Mouse (Mus musculus) induced T-regulatory cell, adult 2 months (primary cell): ENCODE measurements at regions not wholly inside any gene's neighbourhood (a gene's known extent, or its start where the extent isn't known, plus 50 kb on each side); places are given as distances from the start of the nearest gene placed in this dataset.

Source experiments
- DNase-seq: peaks from one replicate; pipeline ENCODE4 v3.0.0-alpha.2; 2012; ENCODE audit warnings: low read depth

- DNase-seq: peak; percentile 36
Observed at GRCm38 (mm10) chr9:116366713-116367112, 191.6 kb upstream of the Tgfbr2 start.

DNA sequence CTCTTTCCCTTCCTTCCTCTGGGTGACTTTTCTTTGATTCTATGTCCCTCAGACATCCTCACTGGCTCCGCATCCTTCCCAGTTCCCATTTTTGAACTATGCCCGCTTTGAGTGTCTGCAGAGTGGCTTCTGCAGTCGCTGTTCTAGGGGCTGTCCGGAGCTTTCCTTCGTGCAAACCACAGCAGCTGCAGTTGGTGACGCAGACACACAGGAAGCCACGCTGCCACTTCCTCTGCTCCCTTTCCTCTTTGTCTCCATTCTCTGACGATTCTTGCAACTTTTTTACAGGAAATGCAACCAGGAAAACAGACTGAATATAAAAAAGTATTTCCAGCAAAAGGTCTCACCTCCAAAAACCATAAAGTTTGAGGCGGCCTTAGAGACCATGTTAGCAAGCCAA, 191.0 kb upstream of the Tgfbr2 start:
- DNase-seq: peak; percentile 88

- DNase-seq: no peak
Observed at GRCm38 (mm10) chr9:116365701-116366100, 190.5 kb upstream of the Tgfbr2 start.

DNA sequence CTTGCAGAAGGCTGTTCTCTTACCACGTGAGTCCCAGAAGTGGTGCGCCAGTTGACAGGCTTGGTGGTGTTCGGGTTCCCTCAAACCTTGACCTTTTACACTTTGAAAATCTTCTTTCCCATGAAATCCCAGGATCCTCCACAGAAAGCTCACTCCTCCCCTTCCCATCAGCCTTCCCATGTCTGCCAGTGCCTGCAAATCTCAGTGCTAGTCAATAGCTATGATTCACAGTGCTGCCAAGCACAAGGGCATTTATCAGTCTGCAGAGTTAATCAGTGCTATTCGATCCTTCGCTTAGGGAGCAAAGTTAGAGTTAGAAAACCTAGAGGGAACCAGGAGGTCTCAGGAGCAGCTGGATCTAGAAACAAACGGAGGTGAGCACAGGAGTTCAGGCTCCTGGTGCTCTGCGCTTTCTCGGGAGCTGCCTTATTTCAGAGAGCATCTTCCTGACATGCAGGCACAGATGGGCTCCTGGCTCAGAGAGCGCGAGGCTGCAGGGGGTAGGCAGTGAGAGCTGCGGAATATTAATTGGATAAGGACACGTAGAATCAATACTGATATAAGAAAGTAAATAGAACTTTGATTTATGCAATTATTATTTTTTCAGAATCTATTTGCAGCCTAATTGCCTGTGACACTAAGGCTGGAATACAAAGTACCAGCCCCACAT, 190.0 kb upstream of the Tgfbr2 start:
- DNase-seq: no peak

DNA sequence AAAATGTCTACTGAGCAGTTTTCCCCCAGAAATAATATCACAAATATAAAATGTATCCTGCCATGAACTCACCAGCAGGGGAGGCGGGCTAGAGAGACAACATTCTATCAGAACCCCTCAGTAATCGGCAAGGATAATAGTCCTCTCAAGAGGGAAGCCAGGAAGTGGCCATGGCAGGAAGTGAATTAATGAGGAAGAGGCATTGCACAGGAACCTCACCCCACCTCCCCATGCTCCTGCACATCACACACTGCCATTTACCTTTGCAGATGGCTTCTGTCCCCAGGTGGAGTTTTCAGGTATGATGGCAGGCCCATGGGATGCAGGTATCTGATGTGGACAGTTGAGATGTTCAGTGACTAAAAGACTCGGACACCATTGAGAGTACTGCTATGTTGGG, 185.9 kb upstream of the Tgfbr2 start:
- DNase-seq: no peak

GRCm38 (mm10) chr9:116354056-116354732, 179.0 kb upstream of the Tgfbr2 start:
- DNase-seq: no peak

- no peak for DNase-seq
Observed at GRCm38 (mm10) chr9:116352801-116353494, 177.8 kb upstream of the Tgfbr2 start.

DNA sequence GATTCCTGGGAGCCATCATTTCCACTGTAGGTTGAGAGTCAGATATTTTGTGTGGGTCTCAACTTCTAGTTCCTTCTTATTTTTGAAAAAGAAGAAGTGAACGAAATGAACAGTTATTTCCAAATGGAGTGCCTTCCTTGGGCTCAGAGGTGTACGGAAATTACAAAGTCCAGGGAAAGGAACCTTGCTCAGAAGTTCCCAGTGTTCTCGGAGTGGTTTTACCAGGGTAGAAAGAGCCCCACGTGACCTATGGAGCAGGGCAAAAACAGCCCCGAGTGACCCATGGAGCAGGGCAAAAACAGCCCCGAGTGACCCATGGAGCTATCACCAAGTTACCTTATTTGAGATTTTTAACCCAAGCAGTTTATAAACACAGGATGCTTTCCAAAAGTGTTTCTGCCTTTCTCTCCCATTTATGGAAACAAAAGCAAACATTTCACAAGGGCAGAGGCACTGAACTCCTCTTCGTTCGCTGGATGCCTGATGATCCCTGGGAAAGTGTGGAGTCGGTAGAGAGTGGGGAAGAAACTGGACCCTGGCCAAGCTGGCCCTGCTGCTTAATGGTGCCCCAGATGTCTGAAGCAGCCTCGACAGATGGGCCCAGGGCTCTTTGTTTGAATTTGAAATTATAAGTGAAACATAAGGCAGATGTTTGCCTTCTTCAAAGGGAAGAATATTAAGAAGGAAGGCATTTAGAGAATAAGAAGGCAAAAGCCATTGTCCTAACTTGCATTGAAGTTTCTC, 175.8 kb upstream of the Tgfbr2 start:
- no peak for DNase-seq

- DNase-seq: no peak
Observed at GRCm38 (mm10) chr9:116347021-116347420, 171.9 kb upstream of the Tgfbr2 start.

DNA sequence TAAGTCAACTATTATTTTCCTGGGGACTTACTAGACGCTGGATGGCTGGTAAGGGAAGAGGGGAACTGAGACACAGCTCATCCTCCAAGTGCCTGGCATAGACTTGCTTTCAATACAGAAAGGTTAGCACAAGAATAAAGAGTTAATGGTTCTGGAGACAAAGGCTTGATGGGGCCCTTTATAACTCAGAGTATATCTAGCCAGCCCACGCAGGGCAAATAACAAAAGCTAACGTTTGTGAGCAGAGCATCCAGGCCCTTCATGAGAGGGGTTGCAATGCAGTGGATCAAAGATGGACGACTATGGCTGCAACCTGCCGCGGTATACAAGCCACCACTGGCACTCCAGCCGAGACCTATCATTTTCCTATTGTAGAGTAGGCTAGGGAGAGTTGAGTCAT, 171.3 kb upstream of the Tgfbr2 start:
- no peak for DNase-seq

GRCm38 (mm10) chr9:116343086-116343481, 167.9 kb upstream of the Tgfbr2 start:
- DNase-seq: no peak

GRCm38 (mm10) chr9:116342446-116343085, 167.4 kb upstream of the Tgfbr2 start:
- DNase-seq: no peak

GRCm38 (mm10) chr9:116342009-116342408, 166.8 kb upstream of the Tgfbr2 start:
- no peak for DNase-seq

DNA sequence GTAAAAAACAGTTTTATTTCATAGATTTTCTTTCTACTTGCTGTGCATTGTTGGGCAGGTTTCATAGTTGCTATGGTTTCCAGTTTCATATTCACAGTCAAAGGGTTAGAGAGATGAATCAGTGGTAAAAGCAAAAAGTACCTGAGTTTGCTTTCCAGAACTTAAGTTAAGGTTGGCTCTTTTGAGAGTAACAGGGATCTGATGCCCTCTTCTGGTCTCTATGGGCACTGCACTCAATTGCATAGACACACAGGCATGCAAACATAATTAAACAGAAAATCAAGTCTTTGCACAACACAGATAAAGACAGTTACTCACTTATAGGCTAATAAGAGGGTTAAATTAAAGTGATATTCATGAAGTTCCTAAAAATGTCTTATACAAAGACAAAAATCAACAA, 165.8 kb upstream of the Tgfbr2 start:
- DNase-seq: peak; percentile 88

DNA sequence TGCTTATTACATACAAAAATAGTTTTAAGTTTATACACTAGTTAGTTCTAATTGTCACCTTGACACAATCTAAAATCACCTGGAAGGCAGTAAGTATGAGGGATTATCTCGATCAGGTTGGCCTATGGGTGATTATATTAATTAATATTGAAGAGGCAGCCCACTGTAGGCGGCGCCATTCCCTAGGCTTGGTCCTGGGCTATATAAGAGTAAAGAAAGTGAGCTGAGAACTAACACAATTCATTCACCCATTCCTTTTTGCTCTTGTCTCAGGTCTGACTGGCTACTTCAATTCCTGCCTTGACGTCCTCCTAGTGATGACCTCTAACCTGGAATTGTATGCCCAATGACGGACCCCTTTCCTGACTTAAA, 163.6 kb upstream of the Tgfbr2 start:
- DNase-seq: no peak

DNA sequence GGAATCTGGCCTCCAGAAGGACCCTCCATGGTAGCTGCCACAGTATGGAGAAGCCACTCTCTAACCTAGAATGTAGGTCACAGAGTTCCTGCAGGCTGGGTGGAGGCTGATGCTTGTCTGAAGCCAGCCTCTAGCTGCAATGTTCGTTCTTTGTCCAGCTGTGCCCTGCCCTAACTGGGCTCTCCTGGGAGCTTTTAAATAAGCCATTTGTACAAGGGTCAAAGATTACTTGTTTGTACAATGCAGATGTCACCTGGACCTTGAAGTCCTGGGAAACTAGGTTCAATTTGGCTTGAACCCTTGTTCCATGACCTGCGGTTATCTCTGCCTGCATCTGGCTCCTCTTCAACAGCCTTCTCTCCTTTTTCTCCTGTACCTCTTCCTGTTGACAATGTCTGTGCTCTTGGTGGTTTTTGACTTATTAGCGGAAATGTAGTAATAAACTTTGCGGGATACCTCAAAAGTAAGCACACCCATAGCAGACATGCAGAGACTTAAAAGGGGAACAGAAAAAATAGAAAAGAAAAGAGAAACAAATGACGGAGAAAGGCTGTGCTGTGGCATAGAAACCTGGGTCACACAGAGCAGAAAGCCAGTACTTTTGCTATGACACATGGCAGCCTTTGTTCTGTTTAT, 163.1 kb upstream of the Tgfbr2 start:
- DNase-seq: peak; percentile 85

DNA sequence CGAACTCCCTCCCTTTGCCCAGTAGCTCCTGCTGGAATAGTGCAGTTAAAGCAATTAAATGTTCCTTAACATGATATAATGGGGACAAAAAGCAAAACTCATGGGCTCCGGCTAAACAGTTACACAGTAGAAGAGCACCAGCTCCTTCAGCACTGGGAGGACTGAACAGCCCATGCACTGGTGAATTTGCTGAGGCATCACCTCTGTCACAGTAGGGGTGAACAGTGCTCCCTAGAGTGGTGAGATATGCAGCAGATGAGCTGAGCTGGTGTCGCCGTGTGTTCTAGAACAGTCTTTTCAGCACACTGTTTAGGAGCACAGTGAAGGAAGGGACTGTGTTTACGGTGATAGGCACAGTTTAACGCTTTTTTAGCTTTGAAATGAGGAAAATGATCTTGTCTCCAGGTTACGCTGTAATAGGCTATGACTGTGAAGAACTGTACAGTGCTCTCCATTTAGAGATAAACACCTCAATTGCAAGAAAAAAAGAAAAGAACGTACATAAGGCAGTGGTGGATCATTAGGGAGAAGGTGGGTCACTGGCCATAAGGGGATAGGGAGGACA, 162.4 kb upstream of the Tgfbr2 start:
- peak; percentile 43 for DNase-seq

DNA sequence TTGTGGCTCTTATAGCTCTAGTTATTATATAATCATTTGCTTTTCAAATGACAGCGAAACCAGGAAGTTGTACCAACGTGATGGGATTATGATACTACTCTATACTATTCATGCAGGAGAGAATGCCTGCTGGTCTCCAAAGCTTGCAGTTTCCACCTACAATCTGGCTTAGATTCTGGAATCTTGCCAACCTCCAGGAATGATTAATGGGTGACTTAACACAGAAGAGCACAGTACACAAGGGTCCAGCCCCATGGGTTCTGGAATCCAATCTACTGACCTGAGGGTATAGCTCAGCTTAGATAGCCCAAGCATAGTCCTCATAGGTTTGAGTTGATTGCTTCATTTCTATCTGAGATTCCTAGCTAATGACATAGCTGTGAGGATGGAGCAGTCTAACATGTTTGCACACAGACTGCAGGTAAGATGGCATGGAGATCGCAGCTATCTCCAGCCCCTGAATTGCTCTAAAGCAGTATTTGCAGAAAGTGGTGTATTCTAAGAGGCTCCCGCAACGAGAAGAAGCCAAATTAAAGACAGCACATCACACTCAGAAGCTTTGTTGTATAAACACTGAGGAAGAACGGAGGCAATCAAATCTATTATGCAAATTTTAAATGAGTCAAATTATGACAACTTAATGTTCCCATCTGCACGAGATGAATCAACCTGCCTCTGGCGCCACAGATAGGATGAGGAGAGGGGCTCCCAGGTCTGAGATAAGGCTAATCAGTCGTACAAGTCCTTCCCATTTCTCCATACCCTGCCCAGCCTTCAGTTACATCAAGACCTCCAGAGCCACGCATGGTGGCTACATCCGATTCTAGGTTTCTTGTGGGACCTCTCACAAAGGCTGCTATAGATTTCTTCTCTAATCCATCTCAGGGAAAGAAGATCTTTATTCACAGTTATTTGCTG, 160.7 kb upstream of the Tgfbr2 start:
- DNase-seq: peak; percentile 32

- DNase-seq: peak; percentile 24
Observed at GRCm38 (mm10) chr9:116333956-116334463, 158.8 kb upstream of the Tgfbr2 start.
